Mouse (Mus musculus): ENCODE results near the gene 1700020A23Rik.

The 1700020A23Rik gene

DNA sequence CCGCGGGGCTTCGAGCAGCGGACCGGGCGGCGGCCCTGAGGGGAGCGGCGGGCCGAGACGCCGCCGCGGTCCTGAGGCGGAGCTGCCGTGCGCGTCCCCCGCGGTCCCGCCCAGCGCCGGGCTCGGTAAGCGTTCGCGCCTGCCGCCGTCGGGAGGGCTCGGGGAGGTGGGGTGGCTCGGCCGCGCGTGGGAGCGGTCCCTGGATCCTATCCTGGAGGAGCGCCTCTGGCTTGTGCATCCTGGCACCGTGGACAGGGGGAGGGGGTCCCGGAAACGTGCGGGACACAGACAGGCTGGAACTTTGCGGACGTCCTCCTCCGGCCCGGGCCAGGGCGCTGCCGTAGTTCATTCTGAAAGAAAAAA lies 45.4 kb downstream of the 1700020A23Rik start:
- DNase-seq (ENCODE audit: low spot score in 2 of 2) = peak in 1 of 2 experiments; percentile 38

DNA sequence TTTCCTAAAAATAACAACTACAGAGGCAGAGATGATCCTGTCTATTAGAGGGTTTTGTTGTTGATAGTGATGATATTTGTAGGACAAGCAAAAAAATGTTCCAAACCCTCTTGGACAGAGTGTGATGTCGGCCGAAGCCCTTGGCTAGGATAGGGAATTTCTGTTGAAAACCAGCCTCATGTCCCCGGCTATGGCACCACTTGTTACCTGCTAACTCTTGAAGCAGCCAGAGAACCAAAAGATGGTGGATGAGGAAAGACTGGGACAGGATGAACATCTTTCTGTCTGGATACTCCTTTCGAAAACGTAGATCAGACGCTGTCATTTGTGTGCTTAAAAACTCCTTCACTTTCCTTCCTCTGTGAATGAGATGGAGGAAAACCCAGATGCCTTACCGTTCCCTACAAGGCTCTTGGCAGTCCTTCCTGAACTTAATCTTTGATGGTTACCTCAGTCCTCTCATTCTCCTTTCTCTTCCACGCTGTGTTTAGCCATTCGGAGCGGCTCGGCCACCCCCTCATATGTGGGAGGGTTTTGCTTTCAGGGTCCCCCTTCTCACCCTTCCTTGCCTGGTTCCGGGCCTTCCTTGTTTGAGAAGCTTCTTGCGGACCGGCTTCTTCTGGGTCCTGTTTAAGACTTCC lies 46.1 kb downstream of the 1700020A23Rik start:
- DNase-seq (ENCODE audit: low spot score in 2 of 2) = no peak

DNA sequence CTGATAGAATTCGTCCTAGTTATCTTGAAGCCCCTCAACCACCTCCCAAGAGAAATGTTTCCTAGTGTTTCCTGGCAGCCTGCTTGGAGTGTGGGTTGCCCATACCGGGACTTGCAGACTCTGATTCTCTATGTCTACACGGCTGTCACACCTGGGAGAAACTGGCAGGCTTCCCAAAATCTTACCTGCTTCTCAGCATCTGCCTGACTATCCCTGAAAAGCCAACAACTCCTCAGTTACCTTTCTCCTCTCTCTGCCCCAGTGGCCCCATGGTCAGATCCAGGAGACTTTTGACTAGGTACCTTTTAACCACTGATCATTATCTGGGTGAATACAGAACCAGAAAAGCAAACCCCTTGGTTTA lies 46.6 kb downstream of the 1700020A23Rik start:
- no peak for DNase-seq (ENCODE audit: low spot score in 2 of 2)

DNA sequence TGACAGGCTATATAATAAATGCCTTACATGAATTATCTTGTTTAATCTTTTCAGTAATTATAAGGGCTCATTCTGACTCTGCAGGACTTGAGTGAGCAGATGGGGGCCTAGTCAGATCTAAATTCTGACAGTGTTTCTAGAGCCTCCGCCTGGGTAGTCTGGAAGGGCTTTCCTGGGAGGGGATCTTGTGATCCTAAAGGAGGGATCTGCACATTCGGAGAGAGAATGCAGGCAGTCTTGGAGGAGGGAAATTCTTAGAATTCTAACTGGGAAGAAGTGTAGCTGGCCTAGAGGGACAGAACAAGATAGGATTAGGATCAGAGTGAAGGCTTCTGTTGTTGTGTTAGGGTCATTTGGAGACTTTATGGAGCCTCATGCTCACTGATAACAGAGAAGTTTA lies 47.2 kb downstream of the 1700020A23Rik start:
- no peak for DNase-seq (ENCODE audit: low spot score in 2 of 2)

DNA sequence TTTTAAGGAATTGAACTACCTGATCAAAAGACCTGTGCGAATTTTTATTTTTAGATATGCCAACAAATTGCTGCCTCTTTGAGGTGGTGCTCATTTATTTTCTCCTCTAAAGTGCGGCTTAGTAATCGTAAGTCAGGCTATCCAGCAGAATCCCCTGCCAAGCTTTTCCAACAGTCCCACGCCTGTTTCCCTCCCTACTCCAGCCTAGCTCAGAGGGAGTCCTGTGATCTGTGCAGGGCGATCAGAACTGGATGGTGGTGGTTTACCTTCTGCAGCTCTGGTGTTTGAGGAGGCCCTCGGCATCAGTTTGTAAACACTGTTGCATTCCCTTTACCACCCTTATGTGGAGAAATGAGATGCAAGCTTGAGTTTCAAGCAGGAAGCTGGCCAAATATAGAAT lies 48.4 kb downstream of the 1700020A23Rik start:
- DNase-seq (ENCODE audit: low spot score in 2 of 2) = no peak

DNA sequence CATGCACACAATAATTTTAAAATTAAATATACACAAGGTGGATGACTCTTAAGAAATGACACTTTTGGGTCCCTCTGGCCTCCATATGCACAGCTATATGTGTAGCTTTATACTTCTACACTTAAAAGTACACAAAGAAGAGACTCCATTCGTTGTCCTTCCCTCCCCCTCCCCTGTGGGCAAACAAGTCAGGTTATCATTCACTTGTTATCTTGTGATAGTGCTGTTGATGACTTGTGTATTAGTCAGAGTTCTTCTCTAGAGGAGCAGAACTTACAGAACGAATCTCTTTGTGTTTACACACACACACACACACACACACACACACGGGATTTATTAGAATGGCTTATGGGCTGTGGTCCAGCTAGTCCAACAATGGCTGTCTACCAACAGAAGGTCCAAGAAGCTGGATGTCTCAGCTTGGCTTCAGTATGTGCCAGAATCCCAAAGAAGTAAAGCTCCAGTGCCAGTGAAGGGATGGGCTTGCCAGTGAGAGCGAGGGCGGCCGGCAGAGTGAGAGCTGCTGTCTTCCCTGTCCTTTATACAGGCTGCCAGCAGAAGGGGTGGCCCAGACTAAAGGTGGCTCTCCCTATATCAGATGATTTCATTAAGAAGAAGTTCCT lies 49.8 kb downstream of the 1700020A23Rik start:
- DNase-seq (ENCODE audit: low spot score in 2 of 2) = peak in 1 of 2 experiments; percentile 57

All from cerebellum, postnatal 4 days (tissue).